ENCODE assay signal across 17 mouse cellular contexts in genomic region chr8:31314692-31315358, GRCm38 (mm10).
DNase-seq lines count a peak whose midpoint lies in the region; ATAC-seq lines count a peak whose summit lies in the region.
"Had no signal": no experiment of that assay in that cellular context is flagged by ENCODE, and none has a peak within 500 bp of the region (broad histone marks: within the 10 kb centered on the region; RNA-seq: fewer than 3 reads in every experiment).

No protein-coding gene starts in this region.

- H3K4me1 ChIP-seq in heart, embryonic 11.5 days (ENCODE audit: control insufficient read depth, insufficient read depth, low read length) = no peaks in the 10 kb centered on the region
- H3K4me1 ChIP-seq in hindbrain, embryonic 15.5 days (replicated peaks) = 0 out of 2 replicates have a peak, but pooled peaks cover 5% of the 10 kb centered on the region
- 0 out of 2 replicates have a peak, but pooled peaks cover 4% of the 10 kb centered on the region for H3K4me1 ChIP-seq in hindbrain, embryonic 14.5 days (replicated peaks; ENCODE audit: control insufficient read depth, insufficient read depth, low read length)
- no peaks in the 10 kb centered on the region for H3K4me1 ChIP-seq in embryonic facial prominence, embryonic 15.5 days
- H3K4me1 ChIP-seq: limb, embryonic 15.5 days had no signal

- ATAC-seq in heart, embryonic 11.5 days (replicated peaks; ENCODE audit: insufficient number of reproducible peaks, low FRiP score, low TSS enrichment) = 0 out of 2 replicates have a peak, but pooled peaks have one; percentile 52
- no peak for ATAC-seq in hindbrain, embryonic 15.5 days (ENCODE audit: low FRiP score, low read depth)
- no peak for ATAC-seq in hindbrain, embryonic 14.5 days (ENCODE audit: low FRiP score)
- ATAC-seq in embryonic facial prominence, embryonic 15.5 days (ENCODE audit: insufficient number of reproducible peaks, low FRiP score, low TSS enrichment, low read depth) = 0 out of 2 replicates have a peak, but pooled peaks have one; percentile 2
- ATAC-seq: liver, postnatal 0 days had no signal

- no peaks in the 10 kb centered on the region for H3K9me3 ChIP-seq in heart, embryonic 11.5 days (replicated peaks; ENCODE audit: control insufficient read depth, low read length)
- H3K9me3 ChIP-seq in hindbrain, embryonic 15.5 days = no peaks in the 10 kb centered on the region
- H3K9me3 ChIP-seq in hindbrain, embryonic 14.5 days (ENCODE audit: control insufficient read depth, low read length) = no peaks in the 10 kb centered on the region
- H3K9me3 ChIP-seq in embryonic facial prominence, embryonic 15.5 days (replicated peaks) = no peaks in the 10 kb centered on the region
- H3K9me3 ChIP-seq: limb, embryonic 15.5 days had no signal

- H3K27me3 ChIP-seq in heart, embryonic 11.5 days (ENCODE audit: control insufficient read depth, insufficient read depth, low read length) = no peaks in the 10 kb centered on the region
- H3K27me3 ChIP-seq in hindbrain, embryonic 15.5 days = no peaks in the 10 kb centered on the region
- no peaks in the 10 kb centered on the region for H3K27me3 ChIP-seq in hindbrain, embryonic 14.5 days (ENCODE audit: control insufficient read depth, insufficient read depth, low read length)
- no peaks in the 10 kb centered on the region for H3K27me3 ChIP-seq in embryonic facial prominence, embryonic 15.5 days
- H3K27me3 ChIP-seq: embryonic facial prominence, embryonic 12.5 days; limb, embryonic 15.5 days had no signal

- no peaks in the 10 kb centered on the region for H3K36me3 ChIP-seq in heart, embryonic 11.5 days (ENCODE audit: control insufficient read depth, insufficient read depth, low read length)
- H3K36me3 ChIP-seq in hindbrain, embryonic 15.5 days = no peaks in the 10 kb centered on the region
- no peaks in the 10 kb centered on the region for H3K36me3 ChIP-seq in hindbrain, embryonic 14.5 days (replicated peaks; ENCODE audit: control insufficient read depth, insufficient read depth)
- H3K36me3 ChIP-seq in embryonic facial prominence, embryonic 15.5 days = no peaks in the 10 kb centered on the region
- H3K36me3 ChIP-seq: embryonic facial prominence, embryonic 12.5 days; limb, embryonic 15.5 days had no signal

- no peak for DNase-seq in heart, adult 9 months (ENCODE audit: low spot score in 2 of 2)
- no peak for DNase-seq in hindbrain, embryonic 14.5 days (ENCODE audit: low spot score)
- peak; percentile 20 for DNase-seq in Muller cell, postnatal 12 days (ENCODE audit: inconsistent ontology term)
- DNase-seq in cerebellum, adult 11-12 months = no peak
- DNase-seq in adrenal gland, adult 18-20 months (ENCODE audit: low spot score in 2 of 2) = no peak
- DNase-seq: adrenal gland, postnatal 25 days; cerebellum, adult 9-10 months; gastrocnemius, postnatal 36 days; liver, postnatal 0 days; thymus, postnatal 25 days had no signal

- no peak overlapping the region for H3K4me3 ChIP-seq in heart, embryonic 11.5 days (ENCODE audit: low read depth, low read length)
- no peak overlapping the region for H3K4me3 ChIP-seq in hindbrain, embryonic 15.5 days
- no peak overlapping the region for H3K4me3 ChIP-seq in hindbrain, embryonic 14.5 days (replicated peaks; ENCODE audit: low read length)
- no peak overlapping the region for H3K4me3 ChIP-seq in embryonic facial prominence, embryonic 15.5 days (replicated peaks)
- H3K4me3 ChIP-seq: embryonic facial prominence, embryonic 12.5 days; limb, embryonic 15.5 days had no signal

- H3K4me2 ChIP-seq in heart, embryonic 11.5 days = peak overlapping the region; percentile 0; the same call in 1 of the 2 replicates
- H3K4me2 ChIP-seq in hindbrain, embryonic 15.5 days = 0 out of 2 replicates have a peak overlapping the region, but pooled peaks have one; percentile 8
- no peak overlapping the region for H3K4me2 ChIP-seq in hindbrain, embryonic 14.5 days (replicated peaks)
- no peak overlapping the region for H3K4me2 ChIP-seq in embryonic facial prominence, embryonic 15.5 days (replicated peaks)
- H3K4me2 ChIP-seq: embryonic facial prominence, embryonic 12.5 days; limb, embryonic 15.5 days had no signal

- 48% methylated on average over 5 of the region's 5 CpGs for WGBS in heart, embryonic 11.5 days (ENCODE audit: insufficient replicate concordance)
- 40% methylated on average over 5 of the region's 5 CpGs for WGBS in hindbrain, embryonic 15.5 days
- 46% methylated on average over 5 of the region's 5 CpGs for WGBS in hindbrain, embryonic 14.5 days
- WGBS in embryonic facial prominence, embryonic 15.5 days = 41% methylated on average over 5 of the region's 5 CpGs

- no peak overlapping the region for H3K27ac ChIP-seq in heart, embryonic 11.5 days (ENCODE audit: low read depth, low read length)
- H3K27ac ChIP-seq in hindbrain, embryonic 15.5 days (replicated peaks) = no peak overlapping the region
- no peak overlapping the region for H3K27ac ChIP-seq in hindbrain, embryonic 14.5 days
- no peak overlapping the region for H3K27ac ChIP-seq in embryonic facial prominence, embryonic 15.5 days (replicated peaks)
- H3K27ac ChIP-seq: embryonic facial prominence, embryonic 12.5 days; limb, embryonic 15.5 days; macrophage; stomach, postnatal 0 days had no signal

- no peak overlapping the region for H3K9ac ChIP-seq in heart, embryonic 11.5 days (ENCODE audit: low read depth, low read length)
- H3K9ac ChIP-seq in hindbrain, embryonic 15.5 days = no peak overlapping the region
- no peak overlapping the region for H3K9ac ChIP-seq in hindbrain, embryonic 14.5 days
- no peak overlapping the region for H3K9ac ChIP-seq in embryonic facial prominence, embryonic 15.5 days
- H3K9ac ChIP-seq: embryonic facial prominence, embryonic 12.5 days; limb, embryonic 15.5 days; liver, postnatal 0 days had no signal

Comparison
In these comparisons a context has a peak if more than half of its experiments do, and no peak if none do; other contexts are left out.
1. H3K4me2 ChIP-seq: peak in heart, embryonic 11.5 days (single experiment) and hindbrain, embryonic 15.5 days (single experiment); none in hindbrain, embryonic 14.5 days (single experiment) and embryonic facial prominence, embryonic 15.5 days (single experiment).
2. ATAC-seq: peak in heart, embryonic 11.5 days (single experiment) and embryonic facial prominence, embryonic 15.5 days (single experiment); none in hindbrain, embryonic 15.5 days (single experiment) and hindbrain, embryonic 14.5 days (single experiment).